Mouse (Mus musculus) embryonic fibroblast, embryonic 13.5 days (primary cell): ENCODE measurements around the gene Cdk11b. TPM values are rescaled to one million over a fixed set of nuclear protein-coding genes. Genes with fewer than 3 reads are reported as not detected.

Experiments
- H3K27ac ChIP-seq: 2 replicates; pipeline ENCODE4 v1.5.1; 2012; ENCODE audit warnings: low read length, control low read depth, inconsistent platforms; ENCODE audit not compliant: insufficient read depth
- H3K4me1 ChIP-seq: 2 replicates; pipeline ENCODE4 v1.6.1; 2011; ENCODE audit warnings: low read length; ENCODE audit not compliant: control insufficient read depth, insufficient read depth
- H3K4me3 ChIP-seq: 2 replicates; pipeline ENCODE4 v1.5.1; 2011; ENCODE audit warnings: mild to moderate bottlenecking, control low read depth, low read length; ENCODE audit not compliant: insufficient read depth
- CTCF ChIP-seq: IDR thresholded peaks from 2 replicates; pipeline ENCODE4 v1.5.1; 2011; ENCODE audit warnings: mild to moderate bottlenecking, control low read depth, low read length, moderate library complexity, borderline replicate concordance; ENCODE audit not compliant: insufficient read depth
- POLR2A ChIP-seq: IDR thresholded peaks from 2 replicates; pipeline ENCODE4 v1.6.1; 2011; ENCODE audit warnings: low read depth, mild to moderate bottlenecking, control low read depth, low read length, moderate library complexity
- polyA plus RNA-seq: library from polyadenylated mRNA; stranded (reverse); fragments of >200 nt; gene quantifications from 2 replicates; pipeline ENCODE4 v1.2.4, GENCODE M21; 2011; ENCODE audit warnings: low read depth; ENCODE audit not compliant: missing spikeins, insufficient read length

The Cdk11b gene
- polyA plus RNA-seq, 1 experiment, result 77.0 TPM

DNA sequence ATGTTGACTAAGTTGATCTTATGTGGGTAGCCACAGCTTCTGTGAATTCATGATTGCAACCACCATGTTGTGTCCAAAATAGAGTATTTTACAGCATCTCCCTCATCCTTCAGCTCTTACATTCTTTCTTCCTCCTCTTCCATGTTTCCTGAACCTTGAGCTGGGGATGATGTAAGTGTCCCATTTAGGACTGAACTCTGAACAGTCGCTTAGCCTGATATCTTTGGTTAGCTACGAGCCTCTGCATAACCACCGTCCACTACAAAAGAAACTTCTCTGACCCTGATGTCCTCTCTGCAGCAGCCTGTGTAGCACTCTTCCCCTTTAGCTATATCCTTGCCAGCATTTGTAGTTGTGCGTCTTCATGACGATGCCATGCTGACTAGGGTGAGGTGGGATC is 21.1 kb downstream of the Cdk11b start:
- Histone ChIP-seq H3K27ac (no peak overlapping the region), H3K4me3 (no peak overlapping the region), H3K4me1 (no peaks in the 10 kb centered on the region)
- TF ChIP-seq CTCF (no peak), POLR2A (no peak)

- Histone ChIP-seq H3K4me1 (no peaks in the 10 kb centered on the region; the same call in none of the 2 replicates), H3K4me3 (no peak overlapping the region), H3K27ac (no peak overlapping the region)
- no peak for TF ChIP-seq CTCF
- no peak for TF ChIP-seq POLR2A
These were observed 24.7 kb downstream of the Cdk11b start for GRCm38 (mm10) chr4:155649355-155649754.

DNA sequence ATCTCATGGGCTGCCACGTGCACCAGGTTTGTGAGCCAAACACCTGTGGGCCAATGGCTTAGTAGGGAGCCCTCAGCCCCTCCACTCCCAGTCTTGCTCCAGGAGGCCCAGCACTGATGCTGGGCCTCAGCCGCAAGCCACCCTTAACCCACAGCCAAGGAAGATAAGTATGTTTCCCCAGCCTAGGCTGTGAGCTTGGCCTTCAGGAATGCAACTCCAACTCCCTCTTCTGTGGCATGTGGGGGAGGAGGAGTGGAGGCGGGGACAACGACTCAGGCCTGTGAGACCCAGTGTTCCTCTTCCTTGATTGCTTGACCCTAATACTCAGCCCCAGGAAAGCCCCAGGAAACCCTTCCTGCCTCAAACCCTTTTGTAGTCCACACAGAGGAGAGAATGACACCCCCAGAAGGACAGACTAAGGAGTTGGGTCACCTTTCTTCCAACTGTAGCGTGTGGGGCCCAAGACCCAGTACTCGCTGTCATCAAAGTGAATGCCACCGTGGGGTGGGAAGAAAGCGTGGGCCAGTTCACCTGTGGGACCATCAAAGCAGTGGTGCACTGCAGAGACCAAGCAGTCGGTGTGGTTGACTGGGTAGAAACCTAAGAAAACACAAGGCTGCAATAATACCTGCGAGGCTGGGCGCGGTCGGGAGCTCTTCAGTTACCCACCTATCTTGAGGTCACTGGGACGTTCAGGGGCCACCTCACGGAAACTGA is 27.1 kb downstream of the Cdk11b start:
- no peaks in the 10 kb centered on the region; the same call in none of the 2 replicates for H3K4me1 ChIP-seq
- TF ChIP-seq POLR2A, result 0 out of 2 replicates have a peak, but pooled peaks have one; percentile 45
- no peak for TF ChIP-seq CTCF
- 0 out of 2 replicates have a peak overlapping the region, but pooled peaks have one; percentile 33 for H3K4me3 ChIP-seq
- H3K27ac ChIP-seq, result peak overlapping the region; percentile 72

- TF ChIP-seq CTCF, result no peak
- TF ChIP-seq POLR2A, result no peak
- no peaks in the 10 kb centered on the region; the same call in none of the 2 replicates for H3K4me1 ChIP-seq
- H3K4me3 ChIP-seq, result peak overlapping the region; percentile 33
- H3K27ac ChIP-seq, result peak overlapping the region; percentile 72
These were observed 27.8 kb downstream of the Cdk11b start for GRCm38 (mm10) chr4:155652283-155653085.

DNA sequence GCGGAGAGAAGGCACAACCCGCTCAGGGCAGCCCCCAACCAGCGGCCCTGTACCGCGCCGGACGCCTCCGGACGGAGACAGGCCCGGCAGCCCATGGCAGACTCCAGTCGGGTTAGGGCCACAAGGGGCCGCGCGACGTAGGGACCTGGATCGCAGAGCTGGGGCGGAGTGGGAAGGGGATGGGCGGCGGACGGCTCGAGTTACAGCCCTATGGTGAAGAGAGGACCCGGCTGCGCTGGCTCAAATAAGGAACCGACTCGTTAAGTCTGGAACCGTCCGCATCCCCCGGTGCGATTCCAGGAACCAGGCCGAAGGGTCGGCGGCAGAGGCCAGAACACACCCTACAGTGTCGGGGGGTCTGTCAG is 28.4 kb downstream of the Cdk11b start, which contains the start of gene Mmp23:
Gene Mmp23, minus strand, starts transcription at position 299 of the 365 bp plus-strand sequence.
- no peak for TF ChIP-seq CTCF
- peak; percentile 68 for TF ChIP-seq POLR2A
- Histone ChIP-seq H3K4me3 (peak within 1 kb of the TSS; percentile 33), H3K4me1 (no peaks in the 10 kb centered on the region; the same call in none of the 2 replicates), H3K27ac (peak within 1 kb of the TSS; percentile 72)

DNA sequence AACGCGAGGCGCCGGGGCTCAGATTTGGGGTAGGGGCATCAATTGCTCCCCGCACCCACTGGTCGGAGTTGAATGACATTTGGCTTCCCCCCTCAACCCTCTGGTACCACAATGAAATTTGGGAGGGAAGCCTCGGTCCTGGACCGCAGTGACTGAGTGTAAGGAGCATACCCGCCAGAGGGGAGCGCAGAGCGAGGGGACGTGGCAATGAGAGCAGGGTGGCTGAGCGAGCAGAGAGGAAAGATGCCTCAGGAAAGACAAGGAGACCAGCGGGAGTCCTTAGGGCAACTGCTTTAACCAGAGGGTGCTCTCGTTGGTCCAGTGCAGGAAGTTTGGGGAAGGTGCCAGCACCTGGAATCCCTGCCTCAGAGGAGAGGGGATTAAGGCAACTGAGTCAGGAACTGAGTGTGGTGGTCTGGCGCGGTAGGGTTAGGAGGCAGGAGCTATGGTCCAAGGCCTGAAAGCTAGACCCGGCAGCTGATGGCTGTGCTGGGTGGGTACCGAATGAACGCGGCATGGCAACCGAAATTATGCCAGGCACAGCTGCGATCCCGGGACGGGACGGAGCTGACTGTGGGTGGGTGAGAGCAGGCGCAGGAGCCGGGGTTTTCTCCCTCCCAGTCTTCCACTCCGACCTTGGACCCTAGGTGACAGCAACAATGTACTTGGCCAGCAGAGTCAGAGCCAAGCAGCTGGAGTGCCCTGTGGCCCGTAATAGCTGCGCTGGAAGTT is 29.0 kb downstream of the Cdk11b start:
- H3K27ac ChIP-seq, result peak overlapping the region; percentile 72
- TF ChIP-seq CTCF, result peak; percentile 52; the same call in 1 of the 2 replicates
- TF ChIP-seq POLR2A, result peak; percentile 46
- no peaks in the 10 kb centered on the region; the same call in none of the 2 replicates for H3K4me1 ChIP-seq
- peak overlapping the region; percentile 33; the same call in 1 of the 2 replicates for H3K4me3 ChIP-seq

DNA sequence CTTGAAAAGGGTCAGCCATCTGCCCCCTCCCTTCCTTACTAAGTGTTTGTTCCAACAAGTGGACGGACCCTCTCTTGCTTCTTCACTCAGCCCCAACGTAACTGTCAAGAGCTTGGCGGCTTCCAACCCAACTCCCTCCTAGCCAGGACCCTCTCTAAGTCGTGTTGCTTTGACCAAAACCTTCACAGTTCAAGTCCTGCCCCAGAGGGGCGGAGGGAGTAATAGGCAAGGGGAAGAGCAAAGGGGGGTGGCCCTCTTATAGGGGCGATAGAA is 29.5 kb downstream of the Cdk11b start:
- no peak for TF ChIP-seq CTCF
- no peak for TF ChIP-seq POLR2A
- no peaks in the 10 kb centered on the region; the same call in none of the 2 replicates for H3K4me1 ChIP-seq
- no peak overlapping the region for H3K4me3 ChIP-seq
- H3K27ac ChIP-seq, result peak overlapping the region; percentile 72

DNA sequence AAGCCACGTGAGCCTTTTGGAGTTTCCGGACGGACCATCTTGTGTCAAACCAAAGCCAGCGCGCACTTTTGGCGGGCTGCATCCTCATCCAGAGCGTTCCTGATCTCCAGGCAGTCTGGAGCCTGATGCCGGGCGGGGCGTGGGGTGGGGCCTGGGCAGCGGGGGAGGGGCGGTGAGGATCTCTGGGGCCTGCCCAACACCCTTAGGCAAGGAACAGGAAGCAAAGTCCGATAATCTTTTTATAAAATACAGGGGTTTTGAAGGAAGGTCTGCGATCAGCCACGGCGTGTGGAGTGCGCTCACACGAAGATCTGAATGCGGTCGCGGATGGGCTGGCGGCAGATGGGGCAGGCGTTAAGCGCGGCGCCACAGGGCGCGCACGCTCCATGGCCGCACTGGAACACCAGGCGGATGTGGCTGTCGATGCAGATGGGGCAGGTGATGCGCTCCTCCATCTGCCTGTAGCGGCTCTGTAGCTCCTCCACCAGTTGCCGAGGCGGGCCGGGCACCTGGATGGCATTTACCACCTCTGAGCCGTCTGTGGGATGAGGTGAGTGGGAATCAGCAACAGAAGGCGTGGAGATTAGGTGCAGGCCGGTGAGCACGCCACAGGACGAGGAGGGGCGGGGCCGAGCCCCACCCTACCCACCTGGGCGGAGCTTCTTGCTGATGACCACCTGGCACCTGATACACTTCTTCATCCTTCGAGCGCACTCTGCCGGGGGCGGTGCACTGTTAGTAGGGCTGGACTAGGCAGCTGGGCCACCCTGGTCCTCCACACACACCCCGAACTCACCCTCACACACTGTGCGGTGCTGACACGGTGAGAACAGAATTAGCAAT is 30.0 kb downstream of the Cdk11b start:
- TF ChIP-seq CTCF (no peak), POLR2A (no peak; the same call in 1 of the 2 replicates)
- H3K4me1 ChIP-seq, result no peaks in the 10 kb centered on the region; the same call in none of the 2 replicates
- H3K4me3 ChIP-seq, result peak overlapping the region; percentile 25
- no peak overlapping the region for H3K27ac ChIP-seq
